Mouse (Mus musculus) forebrain, embryonic 15.5 days (tissue): ENCODE measurements around the gene Raet1e. TPM values are rescaled to one million over a fixed set of nuclear protein-coding genes. Genes with fewer than 3 reads are reported as not detected.
"Not testable (repeated sequence)": the region's sequence is repeated elsewhere in the genome, so short reads cannot be mapped to it uniquely, and the experiment has no call there.

Source experiments
- ATAC-seq: fragments of 200-750 bp; cut with Nextera tagmentation; replicated peaks from 2 replicates; pipeline ENCODE4 v1.8.0; 2017; ENCODE audit warnings: mild to moderate bottlenecking, moderate TSS enrichment, moderate library complexity
- H3K27ac ChIP-seq: fragments of 300-500 bp; sonication (generic); replicated peaks from 2 replicates; pipeline ENCODE4 v1.5.1; 2015; ENCODE audit warnings: mild to moderate bottlenecking, inconsistent platforms
- H3K27me3 ChIP-seq: fragments of 300-500 bp; sonication (generic); 2 replicates; pipeline ENCODE4 v1.6.1; 2015; ENCODE audit warnings: inconsistent platforms
- H3K36me3 ChIP-seq: fragments of 300-500 bp; sonication (generic); 2 replicates; pipeline ENCODE4 v1.6.1; 2015; ENCODE audit warnings: mild to moderate bottlenecking, inconsistent platforms
- H3K4me1 ChIP-seq: fragments of 300-500 bp; sonication (generic); 2 replicates; pipeline ENCODE4 v1.6.1; 2015; ENCODE audit warnings: inconsistent platforms
- H3K4me2 ChIP-seq: fragments of 300-500 bp; sonication (generic); replicated peaks from 2 replicates; pipeline ENCODE4 v1.6.1; 2015; ENCODE audit warnings: mild to moderate bottlenecking, inconsistent platforms
- H3K4me3 ChIP-seq: fragments of 300-500 bp; sonication (generic); 2 replicates; pipeline ENCODE4 v1.5.1; 2015; ENCODE audit warnings: mild to moderate bottlenecking, inconsistent platforms
- H3K9ac ChIP-seq: fragments of 300-500 bp; sonication (generic); replicated peaks from 2 replicates; pipeline ENCODE4 v1.6.1; 2015; ENCODE audit warnings: mild to moderate bottlenecking, inconsistent platforms
- H3K9me3 ChIP-seq: fragments of 300-500 bp; sonication (generic); 2 replicates; pipeline ENCODE4 v1.6.1; 2016; ENCODE audit warnings: inconsistent platforms
- WGBS: fragments of 180-500 bp; shearing (Covaris S2); methylation state at CpG from one replicate; pipeline ENCODE4 v1.1.7; 2015; ENCODE audit warnings: mixed read lengths; 5-methylcytosine and 5-hydroxymethylcytosine counted together
- polyA plus RNA-seq: library from polyadenylated mRNA; unstranded; fragments of >200 nt; fragmentation: Nextera tagmentation; extraction: Ambion mirVana; gene quantifications from 2 replicates; pipeline ENCODE4 v1.2.1, GENCODE M21; 2015

Gene Raet1e
- polyA plus RNA-seq, result 0.73 and 0.90 TPM in 2 replicates

DNA sequence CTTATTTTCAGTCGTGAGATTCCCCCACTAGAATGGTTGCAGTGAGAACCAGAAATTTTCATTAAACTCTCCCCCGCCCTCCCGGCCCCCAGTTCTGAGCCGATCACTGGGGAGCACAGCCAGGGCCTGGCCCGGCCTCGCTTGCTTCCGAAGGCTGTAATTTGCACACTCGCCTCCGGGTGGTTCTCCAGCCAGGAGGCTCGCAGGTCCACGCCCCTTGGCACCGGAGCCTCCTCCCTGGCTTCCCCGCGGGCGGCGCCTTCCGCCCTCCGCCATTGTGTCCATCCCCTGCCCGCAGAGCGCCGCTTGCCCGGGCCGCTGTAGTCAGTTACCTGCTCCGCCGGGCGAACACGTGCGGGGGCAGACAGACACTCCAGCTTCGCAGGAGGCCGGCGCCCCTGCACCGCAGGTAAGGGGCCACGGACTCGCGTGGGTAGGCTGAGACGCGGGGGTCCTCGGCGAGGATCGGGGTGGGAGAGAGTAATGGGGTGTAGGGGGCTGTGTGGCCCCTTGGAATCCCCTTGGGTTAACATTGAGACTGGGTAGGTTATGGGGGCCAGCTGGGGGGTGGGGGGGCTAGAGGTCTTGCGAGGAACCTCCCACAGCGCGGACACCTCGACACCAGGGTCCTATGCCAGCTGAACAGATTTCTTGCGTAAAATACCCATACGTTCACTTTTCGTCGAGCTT is at the start of gene Raet1e, which contains the start of gene H60b:
TSS of gene Raet1e (plus strand) at position 260 of the 690 bp plus-strand sequence.
TSS of gene H60b (plus strand) at position 277 of the 690 bp plus-strand sequence.
- not testable (repeated sequence) for H3K27ac ChIP-seq, H3K9ac ChIP-seq, H3K9me3 ChIP-seq, H3K36me3 ChIP-seq
- Histone ChIP-seq H3K27me3 (peaks cover 63% of the 10 kb centered on the region), H3K4me3 (peak within 1 kb of the TSS; percentile 25), H3K4me2 (peak within 1 kb of the TSS; percentile 34), H3K4me1 (peaks cover 13% of the 10 kb centered on the region)
- under 1% methylated on average over 48 of the region's 48 CpGs for WGBS
- ATAC-seq, result peak; percentile 52

DNA sequence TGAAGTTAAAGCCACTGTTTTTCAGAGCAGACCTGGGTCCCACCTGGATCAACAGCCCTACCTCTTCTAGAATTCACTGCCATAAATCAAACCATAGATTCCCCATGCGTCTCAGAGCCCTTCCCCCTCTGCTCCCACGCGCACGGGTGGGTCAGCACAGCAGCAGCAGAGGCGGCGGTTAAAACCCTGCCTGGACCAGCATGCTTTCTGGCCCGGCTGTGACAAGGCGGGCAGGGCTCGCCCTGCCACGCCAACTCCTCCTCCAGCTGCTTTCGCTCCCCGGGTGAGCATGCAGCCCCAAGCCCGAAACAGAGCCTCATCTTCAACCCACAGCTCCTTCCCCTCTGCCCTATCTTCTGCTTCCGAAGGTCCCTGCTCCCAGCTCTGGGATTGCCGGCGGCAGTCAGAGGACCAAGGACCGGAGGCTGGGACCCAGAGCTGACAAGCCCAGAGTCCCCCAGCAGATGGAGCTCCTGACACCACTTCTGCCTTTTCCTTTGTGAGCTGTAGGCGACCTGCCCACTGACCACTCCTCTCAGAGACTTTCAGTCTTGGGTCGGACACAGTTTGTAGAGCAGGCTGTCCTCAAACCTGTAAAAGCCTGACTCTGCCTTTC is 17.6 kb upstream of the Raet1e start:
- H3K36me3 ChIP-seq, result no peaks in the 10 kb centered on the region

DNA sequence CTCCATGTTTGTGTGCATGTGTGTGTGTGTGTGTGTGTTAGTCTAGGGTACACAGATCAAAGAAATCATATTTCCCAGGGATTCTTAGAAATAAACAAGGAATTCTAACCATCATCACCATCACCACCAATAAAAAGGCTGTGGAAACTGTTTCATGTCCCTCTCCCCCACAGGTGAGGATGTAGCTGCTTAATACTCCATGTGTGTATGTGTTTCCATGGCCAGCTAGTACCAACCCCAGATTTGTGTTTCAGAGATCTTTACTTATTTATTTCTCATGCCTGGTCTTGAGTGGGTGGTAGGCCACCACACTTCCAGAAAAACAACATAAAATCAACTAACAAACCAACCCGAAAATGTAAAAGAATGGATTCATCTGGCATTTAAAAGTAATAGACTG is 16.2 kb upstream of the Raet1e start:
- ATAC-seq, H3K27ac ChIP-seq, H3K9me3 ChIP-seq, H3K4me2 ChIP-seq, H3K36me3 ChIP-seq, H3K27me3 ChIP-seq, H3K9ac ChIP-seq, H3K4me3 ChIP-seq, H3K4me1 ChIP-seq: not testable (repeated sequence)
- 88% methylated on average over 1 of the region's 1 CpGs for WGBS

More for the DNA sequence above, 17.6 kb upstream of the Raet1e start:
- peak overlapping the region; percentile 60 for H3K9ac ChIP-seq
- H3K9me3 ChIP-seq, result peaks cover 3% of the 10 kb centered on the region; the same call in 1 of the 2 replicates
- no peak overlapping the region for H3K27ac ChIP-seq
- H3K4me2 ChIP-seq, result peak overlapping the region; percentile 80
- H3K4me3 ChIP-seq, result peak overlapping the region; percentile 43
- 0 out of 2 replicates have a peak, but pooled peaks cover 2% of the 10 kb centered on the region for H3K4me1 ChIP-seq
- 1% methylated on average over 19 of the region's 19 CpGs for WGBS
- ATAC-seq, result peak; percentile 70
- no peaks in the 10 kb centered on the region for H3K27me3 ChIP-seq

DNA sequence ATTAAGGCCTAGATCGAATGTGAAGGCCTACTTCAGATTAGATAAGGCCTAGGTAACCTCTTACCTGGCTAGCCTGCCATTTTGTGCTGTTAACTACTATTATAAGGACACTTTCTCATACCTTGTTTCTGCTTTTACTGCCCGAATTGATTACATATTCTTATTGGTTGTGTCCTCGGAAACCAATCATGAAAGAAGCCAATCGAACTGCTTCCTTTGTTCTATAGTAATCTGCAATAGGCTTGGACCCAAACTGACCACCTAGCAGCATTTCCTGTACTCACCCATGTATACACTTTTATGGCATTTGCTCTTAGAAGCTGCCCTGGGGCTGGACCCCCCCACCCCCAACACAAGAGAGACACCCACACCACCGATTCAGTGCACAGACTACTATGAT is 15.4 kb upstream of the Raet1e start:
- no peaks in the 10 kb centered on the region for H3K36me3 ChIP-seq
- no peaks in the 10 kb centered on the region for H3K27me3 ChIP-seq
- H3K9ac ChIP-seq, result no peak overlapping the region
- H3K9me3 ChIP-seq, result peaks cover 3% of the 10 kb centered on the region; the same call in 1 of the 2 replicates
- no peak overlapping the region for H3K27ac ChIP-seq
- 0 out of 2 replicates have a peak, but pooled peaks cover 2% of the 10 kb centered on the region for H3K4me1 ChIP-seq
- WGBS, result 68% methylated on average over 5 of the region's 5 CpGs
- no peak overlapping the region for H3K4me2 ChIP-seq
- H3K4me3 ChIP-seq, result no peak overlapping the region
- ATAC-seq, result no peak

DNA sequence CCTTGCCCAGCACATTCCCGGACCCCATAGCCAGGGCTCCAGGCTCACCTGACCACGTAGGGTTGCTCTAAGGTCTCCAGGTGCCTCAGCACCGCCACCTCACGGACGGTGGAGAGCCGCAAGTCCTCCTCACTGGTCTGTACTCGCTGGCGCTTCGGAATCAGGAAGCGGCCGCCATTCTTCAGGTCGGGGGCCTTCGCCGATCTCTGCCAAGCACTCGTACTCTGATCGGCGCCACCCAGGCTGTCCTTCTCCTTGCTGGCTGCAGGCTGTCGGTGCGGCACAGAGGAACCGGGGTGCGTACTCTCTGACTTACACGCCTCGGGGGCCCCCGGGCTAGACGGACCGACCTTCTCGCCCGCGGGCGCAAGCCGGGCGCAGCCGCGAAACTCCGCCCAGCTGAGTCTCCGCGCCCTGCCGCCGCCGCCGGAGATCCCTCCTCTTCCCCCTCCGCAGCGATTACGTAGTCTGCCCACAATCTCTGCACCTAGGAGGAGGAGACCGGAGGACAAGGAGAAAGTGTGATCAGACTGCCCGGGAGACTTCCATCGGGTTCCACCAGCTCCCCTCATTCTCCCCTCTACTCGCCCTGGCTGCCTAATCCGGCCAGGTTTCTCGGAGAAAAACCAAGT is 9.8 kb upstream of the Raet1e start:
- H3K4me1 ChIP-seq, result peaks cover 30% of the 10 kb centered on the region
- ATAC-seq, result peak; percentile 73
- no peaks in the 10 kb centered on the region for H3K36me3 ChIP-seq
- H3K9ac ChIP-seq, result peak overlapping the region; percentile 31
- WGBS, result under 1% methylated on average over 48 of the region's 50 CpGs
- H3K4me3 ChIP-seq, result peak overlapping the region; percentile 51
- no peaks in the 10 kb centered on the region for H3K9me3 ChIP-seq
- H3K4me2 ChIP-seq, result peak overlapping the region; percentile 88
- peaks cover 21% of the 10 kb centered on the region for H3K27me3 ChIP-seq
- no peak overlapping the region for H3K27ac ChIP-seq

DNA sequence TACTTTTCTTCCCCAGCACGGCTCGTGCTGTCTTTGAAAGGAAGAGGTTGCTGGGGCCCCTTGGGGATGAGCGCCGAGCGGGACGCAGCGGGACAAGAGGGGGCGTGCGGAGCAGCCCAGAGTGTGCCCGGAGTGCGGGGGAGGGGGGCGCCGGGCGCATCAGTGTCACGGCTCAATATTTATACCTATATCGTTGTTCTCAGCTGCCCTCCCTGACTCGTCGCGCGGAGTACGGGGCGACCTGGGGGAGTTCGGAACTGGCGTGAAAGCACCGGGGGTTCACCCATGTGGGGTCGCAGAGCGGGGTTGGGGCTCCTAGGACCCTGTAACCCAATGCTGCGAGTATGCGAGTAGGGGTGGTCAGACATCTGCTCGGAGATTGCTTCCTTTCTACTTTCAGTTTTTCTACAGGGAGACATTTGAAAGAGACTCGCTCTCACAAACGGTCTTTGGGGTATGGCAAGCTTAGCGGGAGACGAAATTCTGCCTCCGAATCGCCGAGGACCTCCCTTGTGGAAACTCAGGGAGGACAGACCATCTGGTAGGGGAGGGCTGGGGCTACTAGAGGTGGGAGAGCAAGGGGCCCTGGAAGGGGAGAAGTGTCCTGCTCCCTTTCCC is 9.2 kb upstream of the Raet1e start, which contains the start of gene E030030I06Rik:
TSS of gene E030030I06Rik (minus strand) at position 198 of the 618 bp plus-strand sequence.
- peaks cover 32% of the 10 kb centered on the region for H3K4me1 ChIP-seq
- no peaks in the 10 kb centered on the region for H3K9me3 ChIP-seq
- H3K27me3 ChIP-seq, result peaks cover 21% of the 10 kb centered on the region
- ATAC-seq, result peak; percentile 50
- peak within 1 kb of the TSS; percentile 51 for H3K4me3 ChIP-seq
- no peaks in the 10 kb centered on the region for H3K36me3 ChIP-seq
- no peak within 1 kb of the TSS for H3K27ac ChIP-seq
- peak within 1 kb of the TSS; percentile 88 for H3K4me2 ChIP-seq
- under 1% methylated on average over 37 of the region's 37 CpGs for WGBS
- H3K9ac ChIP-seq, result peak within 1 kb of the TSS; percentile 31

DNA sequence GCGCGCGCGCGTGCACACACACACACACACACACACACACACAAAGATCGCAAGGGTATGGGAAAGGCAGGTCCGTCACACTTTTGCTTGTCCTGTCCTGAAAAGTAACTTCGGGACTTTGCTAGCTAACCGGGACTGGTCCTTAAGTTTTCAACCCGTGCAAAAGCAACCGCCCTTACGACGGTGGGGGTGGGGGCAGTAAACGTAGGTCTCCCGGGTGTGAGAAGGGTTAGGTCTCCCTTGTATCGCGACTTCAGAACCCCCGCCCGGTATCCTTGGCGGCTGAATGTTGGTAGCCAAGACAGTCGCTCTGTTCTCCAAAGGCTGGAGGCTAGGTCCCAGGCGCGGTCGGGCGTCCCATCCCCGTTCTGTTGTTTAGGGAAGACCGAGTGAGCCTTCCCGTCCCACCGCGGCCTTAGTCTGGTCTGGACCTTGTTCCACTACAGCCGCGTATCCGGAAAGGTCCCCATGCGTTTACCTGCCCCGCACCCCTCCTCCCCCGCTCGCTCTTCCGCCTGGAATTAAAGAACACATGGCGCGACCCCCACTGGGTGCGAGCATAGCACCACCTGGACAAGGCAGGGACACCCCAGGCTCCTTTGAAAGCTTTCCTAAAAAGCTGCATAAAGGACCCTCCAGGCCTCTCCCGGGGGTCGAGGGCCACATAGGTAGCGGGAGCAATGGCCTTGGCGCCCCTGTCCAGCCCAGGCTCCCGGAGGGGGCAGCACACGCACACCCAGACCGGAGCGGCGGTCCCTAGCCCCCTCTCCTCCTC is 8.5 kb upstream of the Raet1e start:
- peaks cover 35% of the 10 kb centered on the region for H3K4me1 ChIP-seq
- H3K36me3 ChIP-seq, result no peaks in the 10 kb centered on the region
- H3K27me3 ChIP-seq, result peaks cover 22% of the 10 kb centered on the region
- under 1% methylated on average over 50 of the region's 50 CpGs for WGBS
- no peak overlapping the region for H3K9ac ChIP-seq
- 0 out of 2 replicates have a peak, but pooled peaks have one; percentile 17 for ATAC-seq
- no peaks in the 10 kb centered on the region for H3K9me3 ChIP-seq
- H3K27ac ChIP-seq, result no peak overlapping the region
- peak overlapping the region; percentile 88 for H3K4me2 ChIP-seq
- H3K4me3 ChIP-seq, result peak overlapping the region; percentile 51

DNA sequence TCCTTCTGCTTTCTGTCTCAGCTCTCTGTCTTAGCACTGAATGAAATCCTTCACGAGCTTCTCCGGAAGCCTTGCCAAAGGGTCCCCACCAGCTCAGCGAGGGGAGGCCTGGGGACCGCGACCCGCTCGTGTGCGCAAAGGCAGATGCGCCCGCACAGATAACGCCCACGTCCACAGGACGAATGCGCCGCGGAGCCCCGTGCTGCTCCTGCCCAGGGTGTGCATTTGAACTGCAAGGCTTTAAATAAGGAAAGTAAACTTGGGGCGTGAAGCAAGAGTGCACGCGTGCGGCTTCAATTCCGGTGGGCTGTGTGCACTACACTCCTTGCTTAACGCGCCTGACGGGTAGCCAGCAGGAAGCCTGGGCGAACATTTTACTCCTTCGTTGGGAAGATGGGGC is 7.8 kb upstream of the Raet1e start:
- no peaks in the 10 kb centered on the region for H3K36me3 ChIP-seq
- H3K4me2 ChIP-seq, result peak overlapping the region; percentile 88
- ATAC-seq, result no peak
- peaks cover 35% of the 10 kb centered on the region for H3K4me1 ChIP-seq
- H3K9me3 ChIP-seq, result no peaks in the 10 kb centered on the region
- H3K9ac ChIP-seq, result no peak overlapping the region
- no peak overlapping the region for H3K27ac ChIP-seq
- H3K4me3 ChIP-seq, result peak overlapping the region; percentile 51
- peaks cover 29% of the 10 kb centered on the region for H3K27me3 ChIP-seq
- WGBS, result under 1% methylated on average over 27 of the region's 27 CpGs

DNA sequence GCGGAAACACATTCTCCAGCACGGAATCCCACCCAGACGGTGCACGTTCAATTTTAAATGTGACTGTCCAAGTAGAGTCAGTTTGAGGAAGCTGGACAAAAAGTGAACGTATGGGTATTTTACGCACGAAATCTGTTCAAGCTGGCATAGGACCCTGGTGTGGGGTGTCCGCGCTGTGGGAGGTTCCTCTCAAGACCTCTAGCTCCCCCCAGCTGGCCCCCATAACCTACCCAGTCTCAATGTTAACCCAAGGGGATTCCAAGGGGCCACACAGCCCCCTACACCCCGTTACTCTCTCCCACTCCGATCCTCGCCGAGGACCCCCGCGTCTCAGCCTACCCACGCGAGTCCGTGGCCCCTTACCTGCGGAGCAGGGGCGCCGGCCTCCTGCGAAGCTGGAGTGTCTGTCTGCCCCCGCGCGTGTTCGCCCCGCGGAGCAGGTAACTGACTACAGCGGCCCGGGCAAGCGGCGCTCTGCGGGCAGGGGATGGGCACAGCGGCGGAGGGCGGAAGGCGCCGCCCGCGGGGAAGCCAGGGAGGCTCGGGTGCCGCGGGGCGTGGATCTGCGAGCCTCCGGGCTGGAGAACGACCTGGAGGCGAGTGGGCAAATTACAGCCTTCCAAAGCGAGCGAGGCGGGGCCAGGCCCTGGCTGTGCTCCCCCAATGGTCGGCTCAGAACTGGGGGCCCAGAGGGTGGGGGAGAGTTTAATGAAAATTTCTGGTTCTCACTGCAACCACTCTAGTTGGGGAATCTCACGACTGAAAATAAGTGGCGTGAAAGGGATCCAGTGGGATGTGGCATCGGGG is 7.1 kb upstream of the Raet1e start:
- H3K27ac ChIP-seq, H3K36me3 ChIP-seq, H3K9ac ChIP-seq, H3K9me3 ChIP-seq, H3K4me3 ChIP-seq, ATAC-seq, H3K4me2 ChIP-seq: not testable (repeated sequence)
- H3K4me1 ChIP-seq, result peaks cover 35% of the 10 kb centered on the region
- peaks cover 36% of the 10 kb centered on the region for H3K27me3 ChIP-seq
- WGBS, result under 1% methylated on average over 55 of the region's 55 CpGs

DNA sequence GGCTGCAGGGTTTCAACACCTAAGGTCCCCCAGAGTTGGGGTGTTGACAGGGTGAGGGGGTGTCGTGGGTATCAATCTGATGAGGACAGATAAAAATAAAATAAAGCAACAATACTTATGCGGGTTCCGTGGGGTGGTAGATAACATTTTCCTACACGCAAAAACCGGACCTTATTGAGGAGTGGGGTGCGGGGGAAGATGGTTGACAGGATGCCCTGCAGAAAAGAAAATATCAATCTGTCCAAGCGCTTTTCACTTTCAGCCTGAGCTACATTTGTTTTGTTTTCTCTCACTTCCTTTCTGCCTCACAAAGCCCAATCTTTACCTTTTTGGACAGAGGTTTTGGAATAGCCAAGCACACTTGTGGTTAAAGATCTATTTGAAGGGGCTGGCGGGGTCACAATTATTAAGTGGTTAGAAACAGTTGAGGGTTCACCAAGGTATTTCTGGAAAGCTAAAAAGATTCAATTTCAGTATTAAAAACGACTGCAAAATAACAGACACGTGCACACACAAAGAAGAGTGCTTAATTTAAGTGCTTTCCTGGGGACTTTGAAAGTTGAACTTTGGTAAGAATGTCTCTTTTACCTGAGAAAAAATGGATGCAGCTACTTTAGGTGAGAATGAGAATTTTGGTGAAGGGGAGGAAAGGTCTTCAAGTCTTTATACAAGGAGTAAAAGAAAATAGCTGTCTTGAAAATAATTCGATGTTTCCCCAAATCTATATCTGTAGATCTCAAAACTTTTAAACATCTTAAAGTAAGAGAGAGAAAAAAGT is 6.3 kb upstream of the Raet1e start:
- H3K4me2 ChIP-seq, ATAC-seq, H3K36me3 ChIP-seq, H3K27ac ChIP-seq, H3K9ac ChIP-seq, H3K9me3 ChIP-seq, H3K4me3 ChIP-seq: not testable (repeated sequence)
- peaks cover 35% of the 10 kb centered on the region for H3K4me1 ChIP-seq
- H3K27me3 ChIP-seq, result peaks cover 44% of the 10 kb centered on the region
- WGBS, result 2% methylated on average over 11 of the region's 11 CpGs
